Mouse (Mus musculus) hindbrain, embryonic 13.5 days (tissue): ENCODE measurements around the gene Col8a1. TPM values are rescaled to one million over a fixed set of nuclear protein-coding genes. Genes with fewer than 3 reads are reported as not detected.

Experiments
- ATAC-seq: fragments of 200-750 bp; cut with Nextera tagmentation; 2 replicates; pipeline ENCODE4 v1.8.0; 2017; ENCODE audit warnings: moderate TSS enrichment; ENCODE audit not compliant: low FRiP score
- H3K27ac ChIP-seq: fragments of 300-500 bp; sonication (generic); 2 replicates; pipeline ENCODE4 v1.5.1; 2015; ENCODE audit warnings: inconsistent platforms, mild to moderate bottlenecking, moderate library complexity
- H3K27me3 ChIP-seq: fragments of 300-500 bp; sonication (generic); 2 replicates; pipeline ENCODE4 v1.6.1; 2015; ENCODE audit warnings: mild to moderate bottlenecking, inconsistent platforms
- H3K36me3 ChIP-seq: fragments of 300-500 bp; sonication (generic); 2 replicates; pipeline ENCODE4 v1.6.1; 2015; ENCODE audit warnings: mild to moderate bottlenecking, inconsistent platforms
- H3K4me1 ChIP-seq: fragments of 300-500 bp; sonication (generic); replicated peaks from 2 replicates; pipeline ENCODE4 v1.6.1; 2015; ENCODE audit warnings: inconsistent platforms
- H3K4me2 ChIP-seq: fragments of 300-500 bp; sonication (generic); 2 replicates; pipeline ENCODE4 v1.6.1; 2015; ENCODE audit warnings: inconsistent platforms, mild to moderate bottlenecking, moderate library complexity
- H3K4me3 ChIP-seq: fragments of 300-500 bp; sonication (generic); 2 replicates; pipeline ENCODE4 v1.5.1; 2015; ENCODE audit warnings: mild to moderate bottlenecking, inconsistent platforms
- H3K9ac ChIP-seq: fragments of 300-500 bp; sonication (generic); 2 replicates; pipeline ENCODE4 v1.6.1; 2015; ENCODE audit warnings: mild to moderate bottlenecking, inconsistent platforms
- H3K9me3 ChIP-seq: fragments of 300-500 bp; sonication (generic); 2 replicates; pipeline ENCODE4 v1.6.1; 2016; ENCODE audit warnings: inconsistent platforms
- WGBS: fragments of 180-500 bp; shearing (Covaris S2); methylation state at CpG from one replicate; pipeline ENCODE4 v1.1.7; 2015; 5-methylcytosine and 5-hydroxymethylcytosine counted together
- polyA plus RNA-seq: library from polyadenylated mRNA; unstranded; fragments of >200 nt; fragmentation: Nextera tagmentation; extraction: Ambion mirVana; gene quantifications from 2 replicates; pipeline ENCODE4 v1.2.1, GENCODE M21; 2015

The Col8a1 gene
- polyA plus RNA-seq, 1 experiment from 2014 or later: 5.5 TPM

- ATAC-seq: no peak
- H3K4me1 ChIP-seq: no peaks in the 10 kb centered on the region
- H3K4me3 ChIP-seq: no peak overlapping the region
- no peaks in the 10 kb centered on the region for H3K9me3 ChIP-seq
- H3K9ac ChIP-seq: no peak overlapping the region
- no peaks in the 10 kb centered on the region for H3K27me3 ChIP-seq
- no peak overlapping the region for H3K4me2 ChIP-seq
- no peak overlapping the region for H3K27ac ChIP-seq
- WGBS: 87% methylated on average over 3 of the region's 3 CpGs
- H3K36me3 ChIP-seq: no peaks in the 10 kb centered on the region
Measured at GRCm38 (mm10) chr16:57740169-57740568, 14.4 kb downstream of the Col8a1 start.

GRCm38 (mm10) chr16:57734942-57735341 is 19.6 kb downstream of the Col8a1 start:
- Histone ChIP-seq H3K27ac (no peak overlapping the region), H3K9ac (no peak overlapping the region), H3K4me1 (no peaks in the 10 kb centered on the region), H3K9me3 (no peaks in the 10 kb centered on the region), H3K4me2 (no peak overlapping the region), H3K27me3 (no peaks in the 10 kb centered on the region), H3K4me3 (no peak overlapping the region), H3K36me3 (no peaks in the 10 kb centered on the region)
- ATAC-seq: no peak
- 96% methylated on average over 2 of the region's 2 CpGs for WGBS

- 84% methylated on average over 1 of the region's 1 CpGs for WGBS
- ATAC-seq: no peak
- Histone ChIP-seq H3K36me3 (no peaks in the 10 kb centered on the region), H3K4me1 (no peaks in the 10 kb centered on the region), H3K9me3 (no peaks in the 10 kb centered on the region), H3K9ac (no peak overlapping the region), H3K4me3 (no peak overlapping the region), H3K27me3 (no peaks in the 10 kb centered on the region), H3K4me2 (no peak overlapping the region), H3K27ac (no peak overlapping the region)
Measured at GRCm38 (mm10) chr16:57733545-57733944, 21.0 kb downstream of the Col8a1 start.

- H3K4me2 ChIP-seq: no peak overlapping the region
- H3K36me3 ChIP-seq: no peaks in the 10 kb centered on the region
- H3K27ac ChIP-seq: no peak overlapping the region
- H3K27me3 ChIP-seq: no peaks in the 10 kb centered on the region
- H3K4me3 ChIP-seq: no peak overlapping the region
- WGBS: 89% methylated on average over 3 of the region's 3 CpGs
- no peaks in the 10 kb centered on the region for H3K9me3 ChIP-seq
- H3K9ac ChIP-seq: no peak overlapping the region
- no peak for ATAC-seq
- H3K4me1 ChIP-seq: no peaks in the 10 kb centered on the region
Measured at GRCm38 (mm10) chr16:57733139-57733538, 21.4 kb downstream of the Col8a1 start.

- H3K27me3 ChIP-seq: no peaks in the 10 kb centered on the region
- H3K4me3 ChIP-seq: no peak overlapping the region
- H3K9ac ChIP-seq: no peak overlapping the region
- no peaks in the 10 kb centered on the region for H3K36me3 ChIP-seq
- H3K27ac ChIP-seq: no peak overlapping the region
- no peaks in the 10 kb centered on the region for H3K9me3 ChIP-seq
- ATAC-seq: no peak
- 73% methylated on average over 3 of the region's 3 CpGs for WGBS
- no peaks in the 10 kb centered on the region for H3K4me1 ChIP-seq
- H3K4me2 ChIP-seq: no peak overlapping the region
Measured at GRCm38 (mm10) chr16:57724978-57725377, 29.6 kb downstream of the Col8a1 start.

GRCm38 (mm10) chr16:57718982-57719381 is 35.6 kb downstream of the Col8a1 start:
- Histone ChIP-seq H3K36me3 (no peaks in the 10 kb centered on the region), H3K27ac (no peak overlapping the region), H3K4me3 (no peak overlapping the region), H3K4me2 (no peak overlapping the region), H3K27me3 (no peaks in the 10 kb centered on the region), H3K9ac (no peak overlapping the region), H3K9me3 (no peaks in the 10 kb centered on the region), H3K4me1 (no peaks in the 10 kb centered on the region)
- 84% methylated on average over 2 of the region's 2 CpGs for WGBS
- no peak for ATAC-seq

- Histone ChIP-seq H3K27ac (no peak overlapping the region), H3K36me3 (no peaks in the 10 kb centered on the region), H3K4me3 (no peak overlapping the region), H3K4me1 (no peaks in the 10 kb centered on the region), H3K4me2 (no peak overlapping the region), H3K9ac (no peak overlapping the region), H3K9me3 (no peaks in the 10 kb centered on the region), H3K27me3 (no peaks in the 10 kb centered on the region)
- 92% methylated on average over 5 of the region's 5 CpGs for WGBS
- ATAC-seq: no peak
Measured at GRCm38 (mm10) chr16:57698733-57699132, 55.8 kb downstream of the Col8a1 start.

- no peaks in the 10 kb centered on the region for H3K4me1 ChIP-seq
- no peak overlapping the region for H3K9ac ChIP-seq
- no peak for ATAC-seq
- no peaks in the 10 kb centered on the region for H3K9me3 ChIP-seq
- H3K27me3 ChIP-seq: no peaks in the 10 kb centered on the region
- H3K4me2 ChIP-seq: no peak overlapping the region
- no peak overlapping the region for H3K27ac ChIP-seq
- 64% methylated on average over 1 of the region's 1 CpGs for WGBS
- no peak overlapping the region for H3K4me3 ChIP-seq
- no peaks in the 10 kb centered on the region for H3K36me3 ChIP-seq
Measured at GRCm38 (mm10) chr16:57694694-57695093, 59.8 kb downstream of the Col8a1 start.

- Histone ChIP-seq H3K4me3 (no peak overlapping the region), H3K9me3 (no peaks in the 10 kb centered on the region), H3K9ac (no peak overlapping the region), H3K27me3 (no peaks in the 10 kb centered on the region), H3K36me3 (no peaks in the 10 kb centered on the region), H3K4me2 (no peak overlapping the region), H3K27ac (no peak overlapping the region), H3K4me1 (no peaks in the 10 kb centered on the region)
- 85% methylated on average over 2 of the region's 2 CpGs for WGBS
- ATAC-seq: no peak
Measured at GRCm38 (mm10) chr16:57693906-57694522, 60.5 kb downstream of the Col8a1 start.

- H3K27me3 ChIP-seq: no peaks in the 10 kb centered on the region
- no peaks in the 10 kb centered on the region for H3K4me1 ChIP-seq
- WGBS: 63% methylated on average over 5 of the region's 5 CpGs
- H3K4me2 ChIP-seq: no peak overlapping the region
- H3K4me3 ChIP-seq: no peak overlapping the region
- H3K36me3 ChIP-seq: no peaks in the 10 kb centered on the region
- H3K27ac ChIP-seq: no peak overlapping the region
- ATAC-seq: no peak
- H3K9ac ChIP-seq: no peak overlapping the region
- H3K9me3 ChIP-seq: no peaks in the 10 kb centered on the region
Measured at GRCm38 (mm10) chr16:57685790-57686399, 68.6 kb downstream of the Col8a1 start.

- no peak overlapping the region for H3K9ac ChIP-seq
- H3K4me2 ChIP-seq: no peak overlapping the region
- H3K27ac ChIP-seq: no peak overlapping the region
- no peaks in the 10 kb centered on the region for H3K27me3 ChIP-seq
- ATAC-seq: no peak
- no peaks in the 10 kb centered on the region for H3K36me3 ChIP-seq
- H3K4me1 ChIP-seq: no peaks in the 10 kb centered on the region
- H3K9me3 ChIP-seq: no peaks in the 10 kb centered on the region
- H3K4me3 ChIP-seq: no peak overlapping the region
- 68% methylated on average over 2 of the region's 2 CpGs for WGBS
Measured at GRCm38 (mm10) chr16:57672251-57672650, 82.3 kb downstream of the Col8a1 start.

- H3K4me3 ChIP-seq: no peak overlapping the region
- H3K9ac ChIP-seq: no peak overlapping the region
- ATAC-seq: no peak
- H3K4me1 ChIP-seq: no peaks in the 10 kb centered on the region
- H3K4me2 ChIP-seq: no peak overlapping the region
- H3K27me3 ChIP-seq: no peaks in the 10 kb centered on the region
- no peaks in the 10 kb centered on the region for H3K9me3 ChIP-seq
- 93% methylated on average over 2 of the region's 2 CpGs for WGBS
- H3K36me3 ChIP-seq: no peaks in the 10 kb centered on the region
- no peak overlapping the region for H3K27ac ChIP-seq
Measured at GRCm38 (mm10) chr16:57671637-57672036, 82.9 kb downstream of the Col8a1 start.

GRCm38 (mm10) chr16:57669348-57669747 is 85.2 kb downstream of the Col8a1 start:
- Histone ChIP-seq H3K9ac (no peak overlapping the region), H3K4me3 (no peak overlapping the region), H3K4me1 (no peaks in the 10 kb centered on the region), H3K27me3 (no peaks in the 10 kb centered on the region), H3K27ac (no peak overlapping the region), H3K9me3 (no peaks in the 10 kb centered on the region), H3K36me3 (no peaks in the 10 kb centered on the region), H3K4me2 (no peak overlapping the region)
- ATAC-seq: no peak
- WGBS: 14% methylated on average over 3 of the region's 3 CpGs
